Mouse (Mus musculus): ENCODE data around the gene Ncf4.

Ncf4 gene

DNA sequence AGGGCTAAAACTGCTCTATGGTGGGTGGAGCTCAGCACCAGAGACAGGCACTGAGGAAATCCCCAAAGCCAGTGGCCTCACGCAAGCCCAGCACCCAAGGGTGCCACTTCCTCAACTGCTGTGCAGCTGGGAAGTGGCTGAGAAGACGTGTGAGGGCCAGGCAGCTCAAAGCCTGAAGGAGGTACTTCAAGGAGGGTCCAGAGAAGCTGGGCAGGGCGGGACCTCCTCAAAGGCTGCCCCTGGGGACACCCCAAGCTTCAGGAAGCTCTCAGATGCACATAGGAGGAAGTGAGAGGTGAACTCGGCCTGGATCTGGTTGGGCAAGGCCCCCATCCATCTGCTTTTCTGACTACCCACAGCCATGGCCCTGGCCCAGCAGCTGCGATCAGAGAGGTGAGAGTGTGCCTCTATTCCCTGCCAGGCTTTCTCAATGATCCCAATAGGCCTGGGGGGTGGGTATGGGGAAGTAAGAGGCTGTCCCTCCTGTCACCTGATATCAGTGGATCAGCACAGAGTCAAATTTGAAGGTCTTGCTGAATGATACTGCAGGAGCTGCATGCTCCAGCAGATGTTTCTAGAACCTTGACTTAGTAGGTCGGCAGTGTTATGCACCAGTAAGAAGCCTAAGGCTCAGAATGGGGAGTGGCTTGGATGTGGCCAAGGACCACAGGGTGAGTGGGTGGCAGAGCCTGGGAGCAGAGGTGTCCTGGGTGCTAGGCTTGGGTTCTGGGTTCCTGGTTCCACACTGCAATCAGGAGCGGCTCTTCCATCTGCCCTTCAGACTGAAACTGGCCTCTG is at the start of gene Ncf4:
Gene Ncf4, plus strand, starts transcription at position 107 of the 798 bp plus-strand sequence.
- DNase-seq: peak; percentile 28

DNA sequence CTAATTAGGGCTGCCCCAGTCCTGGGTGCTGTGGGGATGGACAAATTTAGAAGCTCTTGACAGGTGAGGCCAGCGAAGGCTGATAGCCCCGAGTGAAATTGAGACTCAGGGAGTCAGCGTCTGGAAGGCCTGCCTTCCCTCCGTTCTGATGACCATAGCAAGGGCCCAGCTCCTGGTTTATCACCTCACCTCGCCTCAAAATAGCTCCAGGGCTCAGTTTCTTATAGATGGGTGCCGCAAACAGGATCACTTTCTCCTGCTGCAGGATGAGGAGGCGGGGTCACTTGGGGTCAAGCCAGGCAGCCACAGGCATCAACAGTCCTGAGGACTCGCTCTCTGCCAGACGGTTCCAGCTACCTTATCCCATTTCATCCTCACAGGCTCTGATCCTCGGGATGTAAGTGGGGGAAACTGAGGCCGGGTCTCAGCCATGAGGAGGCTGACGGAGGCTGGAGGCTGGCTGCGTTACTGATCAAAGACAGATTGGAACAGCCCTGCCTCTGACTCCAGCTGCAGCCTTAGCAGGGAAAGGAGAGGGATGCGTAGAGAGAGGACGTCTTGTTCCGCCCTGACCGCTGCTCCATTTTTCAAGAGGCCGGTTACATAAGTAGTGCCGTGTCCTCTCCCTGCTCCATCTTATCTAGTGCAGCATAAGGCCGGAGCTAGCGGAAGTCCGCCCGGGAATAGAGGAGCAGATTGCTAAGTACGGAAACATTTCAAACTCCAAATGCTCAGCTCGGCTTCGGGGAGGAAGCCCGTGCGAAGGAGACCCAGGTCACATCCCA is 49.3 kb upstream of the Ncf4 start:
- no peak for DNase-seq

DNA sequence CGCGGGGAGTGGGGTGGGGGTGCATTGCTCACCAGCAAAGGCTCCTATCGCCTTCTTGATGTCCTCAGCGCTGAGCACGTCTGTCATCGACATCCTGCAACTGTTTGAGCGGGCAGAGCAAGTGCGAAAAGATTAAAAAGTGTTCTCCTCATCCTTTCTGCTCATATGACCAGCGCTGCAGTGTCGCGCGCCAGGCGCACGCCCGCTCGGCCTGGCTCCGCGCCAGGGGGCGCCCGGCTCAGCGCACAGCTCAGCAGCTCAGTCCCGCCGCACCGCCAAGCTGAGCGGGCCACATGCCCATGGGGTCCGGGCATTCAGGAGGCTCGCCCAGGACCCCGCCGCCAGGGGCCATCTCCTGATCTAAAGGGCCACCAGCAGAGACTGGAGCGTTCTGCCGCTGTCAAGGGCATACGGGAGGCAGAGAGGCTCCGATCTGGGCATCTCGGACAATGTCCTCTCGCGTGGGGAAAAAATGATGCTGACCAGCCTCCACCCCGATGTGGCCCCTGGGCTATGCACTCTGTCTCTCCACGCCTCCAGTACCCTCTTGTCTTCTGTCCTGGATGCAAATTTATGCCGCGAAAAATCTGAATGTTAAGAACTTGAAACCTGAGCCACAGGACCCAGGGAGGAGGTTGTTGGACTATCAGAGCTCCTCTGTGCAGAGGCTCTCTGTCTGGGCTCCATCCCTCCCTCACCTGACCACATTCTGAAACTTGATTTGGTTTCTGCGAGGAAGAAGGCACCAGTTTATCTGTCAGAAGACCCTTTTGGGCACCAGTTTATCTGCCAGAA is 40.4 kb upstream of the Ncf4 start:
- peak; percentile 37 for DNase-seq

DNA sequence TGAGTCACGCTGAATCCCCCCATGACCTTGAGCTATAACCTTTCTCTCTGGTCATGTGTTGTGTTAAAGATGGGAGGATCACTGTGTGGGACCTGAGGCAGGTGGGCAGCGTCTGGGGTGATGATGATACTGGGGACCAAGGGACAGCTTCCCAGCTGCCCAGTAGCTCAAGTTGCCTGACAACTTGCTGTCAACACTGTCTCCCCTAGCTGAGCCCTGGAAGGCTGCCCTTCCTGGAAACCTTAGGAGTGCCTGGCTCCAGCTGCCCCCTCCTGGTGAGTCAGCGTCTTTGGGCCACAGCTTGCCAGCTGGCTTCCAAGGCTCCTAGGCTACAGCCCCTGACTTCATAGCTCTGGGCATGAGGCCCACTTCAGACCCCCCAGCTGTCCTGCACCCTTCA is 39.4 kb upstream of the Ncf4 start:
- DNase-seq: peak; percentile 21

DNA sequence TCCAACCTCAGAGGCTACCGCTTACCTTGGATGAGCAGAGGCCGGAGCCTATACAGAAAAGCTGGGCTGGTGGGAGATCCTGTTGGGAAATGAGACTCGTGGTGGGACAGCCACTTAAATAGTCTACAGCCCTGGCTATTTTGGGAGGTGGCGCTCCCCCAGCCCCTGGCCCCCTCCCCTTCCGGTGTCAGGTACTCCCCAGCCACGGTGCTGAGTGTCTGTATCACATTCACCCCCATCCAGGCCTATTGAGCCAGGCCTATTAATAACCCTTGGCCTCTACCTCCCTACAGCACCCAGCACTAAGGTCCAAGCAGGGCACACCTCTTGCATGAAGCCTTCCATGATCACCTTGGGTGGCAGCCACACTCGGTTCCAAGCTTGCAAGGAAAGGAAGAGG is 38.3 kb upstream of the Ncf4 start, which contains the start of gene Pvalb:
Gene Pvalb, minus strand, starts transcription at position 89 of the 400 bp plus-strand sequence.
- no peak for DNase-seq

DNA sequence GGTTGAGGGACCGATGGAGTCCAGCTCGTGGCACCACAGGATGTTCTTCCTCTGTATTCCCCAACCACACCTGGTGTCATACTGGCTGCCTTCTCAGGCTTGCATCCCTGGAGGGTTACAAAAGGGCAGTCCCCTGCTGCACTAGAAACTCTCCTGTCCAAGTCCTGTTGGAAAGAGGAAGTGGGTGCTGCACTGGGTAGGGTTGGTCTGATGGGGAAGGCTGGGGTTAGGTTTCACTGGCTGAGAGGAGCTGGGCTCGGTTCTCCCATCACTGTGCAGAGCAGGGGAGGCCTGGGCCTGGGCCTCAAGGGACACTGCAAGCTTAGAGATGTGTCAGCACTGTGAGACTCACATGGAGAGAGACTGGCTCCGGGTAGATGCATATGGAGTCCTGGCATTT is 34.4 kb upstream of the Ncf4 start:
- no peak for DNase-seq

DNA sequence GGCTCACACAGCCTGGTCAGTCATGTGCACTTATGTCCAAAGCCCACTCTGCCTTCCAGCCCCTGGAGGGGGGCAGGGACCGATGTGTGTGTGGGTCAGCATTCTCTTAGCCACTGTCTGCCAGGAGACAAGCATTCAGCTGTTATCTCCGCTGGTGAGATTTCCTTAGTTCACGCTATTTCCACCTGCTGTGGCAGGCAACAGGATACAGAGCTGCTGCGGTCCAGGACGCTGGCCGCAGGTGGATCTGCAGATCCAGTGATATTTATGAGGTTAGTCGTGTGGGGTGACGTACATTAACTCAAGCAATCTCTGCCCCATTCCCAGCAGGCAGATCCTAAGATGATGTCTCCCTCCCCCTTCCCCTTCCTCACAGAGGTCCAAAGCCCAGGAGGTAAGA is 33.2 kb upstream of the Ncf4 start:
- DNase-seq: no peak

DNA sequence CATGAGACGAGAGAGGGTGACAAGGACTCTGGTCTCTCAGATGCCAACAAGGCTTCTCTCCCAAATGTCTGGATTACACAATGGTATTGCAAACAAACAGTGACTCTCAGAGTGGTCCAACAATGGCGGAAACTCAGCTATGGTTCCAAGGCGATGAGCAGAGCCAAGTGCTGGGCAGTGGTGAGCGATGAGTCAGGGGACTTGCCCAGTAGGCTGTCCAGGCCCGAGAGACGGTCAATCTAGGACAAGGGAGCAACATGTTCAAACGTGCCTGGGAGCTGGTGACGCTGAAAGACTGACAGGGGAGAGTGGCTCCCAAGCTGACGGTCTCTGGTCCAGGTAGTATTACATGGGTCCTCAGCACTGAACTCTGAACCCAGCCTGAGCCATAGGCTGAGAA is 29.3 kb upstream of the Ncf4 start:
- DNase-seq: no peak

DNA sequence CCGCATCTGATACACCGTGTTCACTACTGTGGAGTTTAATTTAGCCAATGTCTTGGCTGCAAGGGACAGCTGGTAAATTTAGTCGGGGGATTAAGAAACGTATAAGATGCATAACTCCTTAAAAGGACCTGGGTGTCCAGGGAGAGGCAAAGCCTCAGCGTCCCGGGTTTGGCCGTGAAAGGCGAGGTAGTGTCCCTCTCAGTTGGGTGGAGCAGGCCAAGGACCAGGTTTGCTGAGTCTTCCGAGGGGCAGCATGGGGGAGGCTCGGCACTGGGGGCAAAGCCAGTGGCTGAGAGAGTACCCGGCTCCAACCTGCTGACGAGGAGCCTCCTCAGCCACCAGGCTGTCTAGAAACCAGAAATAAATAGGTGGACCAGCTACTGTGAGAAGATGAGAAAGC is 16.8 kb upstream of the Ncf4 start:
- DNase-seq: no peak

DNA sequence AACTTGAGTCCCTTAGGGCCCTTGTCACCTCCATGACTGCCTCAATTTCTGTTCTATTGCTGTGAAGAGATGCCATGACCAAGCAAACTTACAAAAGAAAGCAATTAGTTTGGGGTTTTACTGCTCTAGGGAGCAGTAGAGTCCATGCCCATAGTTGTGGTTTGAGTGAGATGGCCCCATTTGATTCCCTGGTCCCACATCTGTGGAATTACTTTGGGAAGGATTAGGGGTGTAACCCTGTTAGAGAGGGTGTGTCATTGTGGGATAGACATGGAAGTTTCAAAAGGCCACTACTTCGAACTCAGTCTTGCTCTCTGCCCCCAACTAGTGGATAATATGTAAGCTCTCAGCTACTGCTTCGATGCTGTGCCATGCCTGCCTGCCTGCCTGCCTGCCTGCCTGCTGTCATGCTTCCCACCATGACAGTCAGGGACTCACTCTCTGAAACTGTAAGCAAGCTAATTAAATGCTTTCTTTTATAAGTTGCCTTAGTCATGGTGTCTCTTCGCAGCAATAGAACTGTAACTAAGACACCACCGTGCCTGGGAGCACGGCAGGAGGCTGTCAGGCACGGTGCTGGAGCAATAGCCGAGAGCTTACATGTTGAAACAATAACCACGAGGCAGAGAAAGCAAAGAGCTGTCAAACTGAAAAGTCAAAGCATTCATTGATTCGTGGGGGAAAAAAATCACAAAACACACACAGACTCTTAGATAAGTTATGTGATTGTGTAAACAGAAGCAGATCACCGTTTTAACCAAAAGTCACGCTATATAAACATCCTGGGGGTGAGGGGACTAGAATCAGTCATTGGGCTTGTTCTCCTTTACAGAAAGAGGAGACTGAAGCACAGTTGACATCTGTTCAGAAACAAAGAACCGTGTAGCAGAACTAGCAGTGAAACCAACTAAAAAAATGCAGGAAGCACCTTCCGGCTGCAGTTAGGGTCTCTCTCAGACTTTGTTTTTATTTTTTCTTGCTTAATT is 13.0 kb upstream of the Ncf4 start:
- no peak for DNase-seq

DNA sequence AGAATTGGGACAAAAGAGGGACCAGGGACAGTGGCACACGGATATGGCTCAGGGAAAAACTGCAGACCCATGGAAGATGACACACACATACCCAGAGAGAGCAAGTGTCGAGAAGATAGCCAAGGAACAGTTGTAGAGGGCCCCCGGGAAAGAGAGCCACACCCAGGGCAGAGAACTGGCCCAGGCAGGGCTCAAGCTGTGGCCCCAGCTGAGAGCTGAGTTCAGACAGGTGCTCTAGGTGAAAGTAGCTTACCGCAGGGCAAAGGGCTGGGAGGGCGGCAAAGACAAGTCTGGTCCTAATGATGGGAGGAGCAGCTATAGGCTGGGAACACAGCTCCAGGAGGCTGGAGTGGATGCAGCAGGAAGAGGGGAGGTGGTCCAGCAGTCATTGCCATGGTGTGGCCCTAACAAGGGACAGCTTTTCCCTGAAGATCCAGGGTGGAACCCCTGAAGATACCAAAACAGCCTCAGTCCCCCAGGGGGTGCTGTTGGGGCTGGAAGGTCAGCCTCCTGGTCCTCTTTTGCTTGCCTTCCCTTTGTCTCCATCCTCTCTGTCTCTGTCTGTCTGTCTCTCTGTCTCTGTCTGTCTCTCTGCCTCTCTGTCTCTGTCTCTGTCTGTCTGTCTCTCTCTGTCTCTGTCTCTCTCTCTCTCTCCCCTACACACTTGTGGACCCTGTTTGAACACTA is 9.6 kb upstream of the Ncf4 start:
- no peak for DNase-seq

DNA sequence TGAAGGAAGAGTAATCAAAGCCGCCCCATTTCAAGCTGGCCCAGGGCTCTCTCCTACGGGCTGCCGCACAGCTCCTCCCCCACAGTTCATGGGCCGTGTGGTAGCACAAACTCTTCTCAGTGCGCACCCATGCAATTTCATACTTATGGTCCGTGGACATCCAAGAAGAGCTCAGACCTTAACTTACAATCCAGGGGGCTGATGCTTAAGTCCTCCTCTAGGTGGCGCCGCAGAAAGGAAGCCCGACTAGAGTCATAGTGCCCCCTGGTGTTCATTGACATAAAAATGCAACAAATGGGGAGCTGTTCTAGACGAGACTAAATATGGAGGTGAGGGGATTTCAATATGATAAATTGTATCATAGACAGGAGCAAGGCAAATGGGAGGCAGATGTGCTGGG is 5.1 kb upstream of the Ncf4 start:
- DNase-seq: peak; percentile 74

DNA sequence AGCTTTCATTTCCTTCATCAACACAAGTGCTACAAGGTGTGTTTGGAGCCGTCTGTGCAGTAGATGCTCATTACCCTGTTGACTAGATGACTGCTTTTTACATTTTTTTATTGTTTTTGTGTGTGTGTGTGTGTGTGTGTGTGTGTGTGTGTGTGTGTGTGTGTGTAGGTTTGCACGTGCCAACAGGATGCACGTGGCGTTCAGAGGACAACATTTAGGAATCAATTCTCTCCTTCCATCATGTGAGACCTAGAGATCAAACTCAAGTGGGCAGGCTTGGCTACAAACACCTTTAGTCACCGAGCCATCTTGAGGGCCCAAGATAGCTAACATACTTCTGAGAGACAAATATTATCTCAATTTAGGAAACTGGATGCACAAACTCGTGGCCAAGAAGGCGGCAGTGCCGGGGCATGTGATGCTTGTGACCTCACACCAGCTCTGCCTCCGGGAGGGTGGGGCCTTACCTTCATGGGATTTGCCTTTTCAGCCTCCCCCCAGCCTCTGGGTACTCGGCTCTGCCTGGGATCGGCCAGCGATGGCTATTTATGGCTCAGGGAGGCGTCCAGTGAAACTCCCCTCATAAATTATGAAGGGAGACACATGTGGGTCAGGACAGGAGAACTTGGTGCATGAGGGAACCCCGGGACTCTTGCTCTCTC is 4.5 kb upstream of the Ncf4 start:
- no peak for DNase-seq

DNA sequence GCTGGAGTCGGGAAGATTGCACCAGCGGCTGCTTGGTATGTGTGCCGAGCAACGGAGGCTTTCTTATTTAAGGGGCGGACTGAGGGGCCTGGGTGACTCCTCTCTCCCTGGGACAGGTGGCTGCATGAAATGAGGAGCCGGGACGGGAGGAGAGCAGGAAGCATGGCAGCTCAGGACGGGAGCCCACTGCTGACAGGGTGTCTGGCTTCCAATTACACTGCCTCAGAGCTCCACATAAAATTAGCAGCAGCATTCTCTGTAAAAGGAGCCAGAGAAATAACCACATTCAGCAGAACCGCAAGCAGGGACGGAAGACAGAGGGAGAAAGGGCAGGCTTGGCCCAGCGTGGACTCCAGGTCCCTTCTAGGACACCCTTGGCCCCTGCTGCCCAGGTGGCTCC is 3.3 kb upstream of the Ncf4 start:
- DNase-seq: no peak

DNA sequence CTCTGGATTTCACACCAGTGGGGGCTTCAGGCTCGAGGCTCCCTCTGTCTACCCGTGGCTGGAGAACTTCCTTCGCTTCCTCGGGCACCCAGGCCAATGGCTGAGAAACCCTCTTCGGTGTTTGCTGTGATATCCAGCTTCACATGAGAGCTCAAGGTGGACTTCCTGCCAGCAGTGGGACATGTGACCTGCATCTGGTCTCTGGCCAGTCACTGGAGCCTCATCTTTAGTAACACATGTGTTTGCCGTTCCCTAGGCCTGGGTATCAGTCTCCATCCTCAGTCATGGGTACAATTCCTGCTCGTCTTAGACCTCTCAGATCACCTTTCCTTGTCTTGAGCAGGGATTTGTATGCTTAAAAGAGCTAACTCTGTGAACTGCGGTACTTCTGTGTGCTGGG is 1.5 kb upstream of the Ncf4 start:
- DNase-seq: no peak

DNA sequence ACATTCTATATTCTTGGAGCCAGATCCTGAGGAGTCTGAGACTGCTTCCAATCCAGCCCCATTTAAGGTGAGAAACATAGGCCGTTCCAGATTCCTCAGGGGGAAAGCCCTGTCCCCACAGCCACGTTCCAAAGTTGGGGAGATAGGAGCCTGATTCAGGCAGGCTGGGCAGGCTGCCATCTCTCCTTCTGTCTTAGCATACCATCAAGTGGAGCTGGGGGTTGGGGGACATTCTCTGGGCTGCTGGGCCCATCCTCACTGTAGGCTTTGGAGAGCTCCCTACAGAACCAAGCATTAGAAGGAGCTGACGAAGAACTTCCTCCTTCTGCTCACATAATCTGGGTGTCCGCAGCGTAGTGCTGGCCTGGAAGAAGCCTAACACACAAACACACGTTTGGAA is 827 bp upstream of the Ncf4 start:
- DNase-seq: no peak

DNA sequence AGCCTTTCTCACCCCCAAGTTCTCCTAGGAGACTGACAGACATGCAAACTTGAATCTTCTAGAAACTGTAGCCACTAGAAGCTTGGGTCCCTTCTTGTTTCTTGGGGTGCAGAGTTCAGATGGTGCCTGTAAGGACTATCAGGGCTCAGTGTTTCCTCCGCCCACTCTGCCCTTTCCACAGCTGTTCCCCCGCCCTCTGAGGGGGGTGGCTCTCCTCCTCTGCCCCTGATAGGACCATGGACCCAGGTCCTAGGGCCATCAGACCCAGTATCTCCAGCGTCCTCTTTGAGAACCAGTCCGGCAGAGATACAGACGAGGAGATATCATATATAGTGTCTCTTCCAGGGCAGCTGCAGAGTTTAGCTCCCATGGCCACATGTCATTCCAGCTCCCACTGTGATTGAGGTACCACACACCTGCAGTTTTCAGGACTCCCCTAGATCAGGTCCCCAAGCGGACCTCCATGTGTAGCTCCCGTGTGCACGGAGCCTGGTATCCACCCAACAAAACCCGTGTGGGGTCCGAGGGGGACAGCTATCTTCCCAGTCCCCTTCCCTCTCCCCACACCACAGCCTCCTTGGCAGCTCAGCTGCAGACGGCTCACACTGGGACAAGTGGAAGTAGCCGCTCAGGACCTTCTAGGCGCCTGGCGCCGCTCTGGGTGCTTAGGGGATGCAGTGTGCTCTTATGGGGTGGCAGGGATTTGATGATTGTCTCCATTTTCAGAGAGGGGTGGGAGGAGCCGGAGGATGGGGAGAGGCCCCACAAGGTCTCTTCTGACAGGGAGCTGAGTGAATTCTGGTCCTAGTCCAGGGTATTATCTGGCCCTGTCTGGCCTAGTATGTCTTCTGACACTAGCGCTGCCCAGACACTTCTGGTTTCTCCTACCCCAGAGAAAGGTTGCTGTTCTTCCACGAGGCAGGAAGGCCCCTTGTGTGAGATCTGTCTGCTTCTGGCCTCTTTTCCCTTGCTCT is 1.8 kb downstream of the Ncf4 start:
- peak; percentile 6 for DNase-seq

DNA sequence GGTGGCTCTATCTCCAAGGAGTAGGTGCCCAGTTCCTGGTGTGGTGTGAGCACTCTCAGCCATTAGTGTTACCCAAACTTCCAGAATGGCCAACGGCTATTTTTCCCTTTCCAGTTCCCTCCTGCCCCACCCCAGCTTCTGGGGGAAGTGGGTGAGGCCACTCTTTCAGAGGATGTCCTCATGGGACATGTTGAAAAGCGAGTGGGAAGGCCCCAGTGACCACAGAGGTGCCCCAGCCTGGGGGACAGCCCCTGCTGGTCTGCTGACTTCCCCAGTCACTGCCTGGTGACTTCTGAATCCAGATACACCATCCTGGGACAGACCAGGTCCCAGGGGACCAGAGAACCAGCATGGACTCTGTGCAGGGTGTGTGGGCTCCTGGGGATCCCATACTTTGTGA is 3.1 kb downstream of the Ncf4 start:
- peak; percentile 12 for DNase-seq

DNA sequence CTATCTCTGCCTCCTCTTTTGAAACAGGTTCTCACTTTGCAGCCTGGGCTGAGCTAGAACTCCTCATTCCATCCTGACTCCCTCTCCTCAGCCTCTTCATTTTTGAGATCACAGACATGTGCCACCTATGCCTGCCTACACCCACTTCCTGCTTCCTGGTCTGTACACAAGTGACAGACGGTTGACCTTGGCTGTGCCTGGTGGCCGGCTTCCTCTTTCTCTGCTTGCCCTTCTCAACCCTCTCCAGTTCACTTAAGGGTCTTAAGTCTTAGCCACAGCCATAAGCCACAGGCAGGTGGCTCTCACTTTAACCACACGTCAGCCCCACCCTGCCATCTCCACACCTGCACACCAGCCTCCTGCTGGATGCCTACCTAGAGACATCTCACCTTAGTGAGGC is 3.8 kb downstream of the Ncf4 start:
- peak; percentile 28 for DNase-seq

DNA sequence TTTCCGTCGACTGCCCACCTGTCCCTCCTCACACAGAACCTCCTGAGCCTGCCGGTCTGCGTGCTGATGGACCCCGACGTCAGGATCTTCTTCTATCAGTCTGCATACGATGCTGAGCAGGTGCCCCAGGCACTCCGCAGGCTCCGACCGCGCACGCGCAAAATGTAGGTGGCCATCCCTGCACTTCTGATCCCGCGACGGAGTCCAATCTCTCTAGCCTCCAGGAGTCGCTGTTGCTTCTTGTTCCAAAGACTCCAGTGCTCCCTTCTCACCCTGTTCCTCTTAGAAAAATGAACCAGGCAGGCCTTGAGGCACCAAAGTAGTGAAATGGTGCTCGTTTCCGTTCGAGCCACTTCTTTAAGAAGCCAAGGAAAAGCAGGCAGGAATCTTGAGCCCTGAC is 10.2 kb downstream of the Ncf4 start:
- peak; percentile 50 for DNase-seq
